Comparison of ENCODE assay signal across 20 mouse cellular contexts in genomic region chr1:189694391-189694790, GRCm38 (mm10).
"Had no signal": no experiment of that assay in that cellular context is flagged by ENCODE, and none has a peak within 500 bp of the region (broad histone marks: within the 10 kb centered on the region; RNA-seq: fewer than 3 reads in every experiment).

No protein-coding gene starts in this region.

- H3K4me1 ChIP-seq: midbrain, embryonic 15.5 days; neural tube, embryonic 15.5 days had no signal

- H3K9ac ChIP-seq: limb, embryonic 12.5 days; limb, embryonic 15.5 days; liver, embryonic 15.5 days; midbrain, embryonic 12.5 days; midbrain, embryonic 15.5 days; neural tube, embryonic 12.5 days; neural tube, embryonic 15.5 days had no signal

- DNase-seq: kidney, adult 18-20 months; kidney, adult 9 months; kidney, postnatal 14 days; kidney, postnatal 4 days; left cerebral cortex, postnatal 4 days; lung, adult 2 months; lung, postnatal 14 days; lung, postnatal 4 days; right cerebral cortex, adult 18-20 months; right cerebral cortex, postnatal 14 days; right cerebral cortex, postnatal 4 days; thymus, postnatal 36 days had no signal

- ATAC-seq: midbrain, embryonic 15.5 days had no signal

- H3K36me3 ChIP-seq: limb, embryonic 12.5 days; limb, embryonic 15.5 days; liver, embryonic 15.5 days; midbrain, embryonic 12.5 days; midbrain, embryonic 15.5 days; neural tube, embryonic 12.5 days; neural tube, embryonic 15.5 days had no signal

- H3K27ac ChIP-seq: limb, embryonic 12.5 days; limb, embryonic 15.5 days; midbrain, embryonic 12.5 days; midbrain, embryonic 15.5 days; neural tube, embryonic 12.5 days; neural tube, embryonic 15.5 days had no signal

- H3K4me2 ChIP-seq: limb, embryonic 12.5 days; limb, embryonic 15.5 days; liver, embryonic 11.5 days; liver, embryonic 15.5 days; midbrain, embryonic 12.5 days; midbrain, embryonic 15.5 days; neural tube, embryonic 12.5 days; neural tube, embryonic 15.5 days had no signal

- H3K9me3 ChIP-seq: limb, embryonic 12.5 days; limb, embryonic 15.5 days; liver, embryonic 15.5 days; midbrain, embryonic 12.5 days; midbrain, embryonic 15.5 days; neural tube, embryonic 12.5 days; neural tube, embryonic 15.5 days had no signal

- H3K4me3 ChIP-seq: limb, embryonic 12.5 days; limb, embryonic 15.5 days; liver, embryonic 15.5 days; midbrain, embryonic 12.5 days; midbrain, embryonic 15.5 days; neural tube, embryonic 12.5 days; neural tube, embryonic 15.5 days had no signal

- H3K27me3 ChIP-seq: limb, embryonic 12.5 days; limb, embryonic 15.5 days; midbrain, embryonic 12.5 days; midbrain, embryonic 15.5 days; neural tube, embryonic 12.5 days; neural tube, embryonic 15.5 days had no signal
